ENCODE assay signal across 9 mouse cellular contexts in genomic region chr9:57565741-57566221, GRCm38 (mm10). TPM values are rescaled to one million over a fixed set of nuclear protein-coding genes. Genes with fewer than 3 reads are reported as not detected.
A peak's percentile ranks its signal among the peaks of the same experiment; 100 is the strongest.
DNase-seq lines count a peak whose midpoint lies in the region; ATAC-seq lines count a peak whose summit lies in the region.
"Had no signal": no experiment of that assay in that cellular context is flagged by ENCODE, and none has a peak within 500 bp of the region (broad histone marks: within the 10 kb centered on the region; RNA-seq: fewer than 3 reads in every experiment).

No protein-coding gene starts in this region.

- peaks cover 11% of the 10 kb centered on the region for H3K4me1 ChIP-seq in forebrain, embryonic 14.5 days (ENCODE audit: control insufficient read depth, insufficient read depth, low read length)
- peaks cover 41% of the 10 kb centered on the region for H3K4me1 ChIP-seq in hindbrain, embryonic 15.5 days (replicated peaks)
- peaks cover 19% of the 10 kb centered on the region for H3K4me1 ChIP-seq in neural tube, embryonic 12.5 days

- peaks cover 19% of the 10 kb centered on the region for H3K36me3 ChIP-seq in forebrain, embryonic 14.5 days (ENCODE audit: control insufficient read depth, insufficient read depth, low read length)
- H3K36me3 ChIP-seq in hindbrain, embryonic 15.5 days: peaks cover 19% of the 10 kb centered on the region
- H3K36me3 ChIP-seq in neural tube, embryonic 12.5 days: peaks cover 21% of the 10 kb centered on the region

- H3K4me2 ChIP-seq in forebrain, embryonic 14.5 days (ENCODE audit: low read length): no peak overlapping the region
- H3K4me2 ChIP-seq in hindbrain, embryonic 15.5 days: no peak overlapping the region
- peak overlapping the region; percentile 16; the same call in 1 of the 2 replicates for H3K4me2 ChIP-seq in neural tube, embryonic 12.5 days (replicated peaks)
- H3K4me2 ChIP-seq: embryonic facial prominence, embryonic 12.5 days had no signal

- H3K9me3 ChIP-seq in forebrain, embryonic 14.5 days (replicated peaks; ENCODE audit: control insufficient read depth, low read length): no peaks in the 10 kb centered on the region
- H3K9me3 ChIP-seq in hindbrain, embryonic 15.5 days: no peaks in the 10 kb centered on the region
- H3K9me3 ChIP-seq in neural tube, embryonic 12.5 days: no peaks in the 10 kb centered on the region
- H3K9me3 ChIP-seq: embryonic facial prominence, embryonic 12.5 days had no signal

- 45% methylated on average over 10 of the region's 10 CpGs for WGBS in forebrain, embryonic 14.5 days
- 46% methylated on average over 10 of the region's 10 CpGs for WGBS in hindbrain, embryonic 15.5 days
- WGBS in neural tube, embryonic 12.5 days: 61% methylated on average over 10 of the region's 10 CpGs

- H3K27me3 ChIP-seq in forebrain, embryonic 14.5 days (replicated peaks; ENCODE audit: control insufficient read depth, insufficient read depth, low read length): no peaks in the 10 kb centered on the region
- H3K27me3 ChIP-seq in hindbrain, embryonic 15.5 days: no peaks in the 10 kb centered on the region
- no peaks in the 10 kb centered on the region for H3K27me3 ChIP-seq in neural tube, embryonic 12.5 days (replicated peaks)
- H3K27me3 ChIP-seq: embryonic facial prominence, embryonic 12.5 days had no signal

- no peak for ATAC-seq in forebrain, embryonic 14.5 days
- ATAC-seq in hindbrain, embryonic 15.5 days (ENCODE audit: low FRiP score, low read depth): peak; percentile 32; the same call in 1 of the 2 replicates
- no peak for ATAC-seq in neural tube, embryonic 12.5 days (ENCODE audit: low FRiP score, low read depth)

- H3K27ac ChIP-seq in forebrain, embryonic 14.5 days (ENCODE audit: low read depth, low read length): peak overlapping the region; percentile 44
- H3K27ac ChIP-seq in hindbrain, embryonic 15.5 days (replicated peaks): peak overlapping the region; percentile 43
- H3K27ac ChIP-seq in neural tube, embryonic 12.5 days: no peak overlapping the region
- H3K27ac ChIP-seq: embryonic facial prominence, embryonic 12.5 days had no signal

- peak; percentile 41 for DNase-seq in gastrocnemius, postnatal 10 days
- no peak for DNase-seq in gastrocnemius, adult 18-20 months (ENCODE audit: low spot score)
- peak; percentile 61 for DNase-seq in forebrain, embryonic 14.5 days (ENCODE audit: low spot score)
- DNase-seq in left cerebral cortex, postnatal 10 days (ENCODE audit: extremely low spot score in 1 of 2, low spot score in 2 of 2): peak; percentile 76 to 81
- no peak for DNase-seq in spleen, adult 18-20 months
- DNase-seq in cerebellum, postnatal 25 days: no peak

- intact Hi-C loops in left cerebral cortex, postnatal 10 days (cut with DNase I): no loop called here

- no peak overlapping the region for H3K4me3 ChIP-seq in forebrain, embryonic 14.5 days (ENCODE audit: low read depth, low read length)
- H3K4me3 ChIP-seq in hindbrain, embryonic 15.5 days: no peak overlapping the region
- no peak overlapping the region for H3K4me3 ChIP-seq in neural tube, embryonic 12.5 days
- H3K4me3 ChIP-seq: embryonic facial prominence, embryonic 12.5 days had no signal

- H3K9ac ChIP-seq in forebrain, embryonic 14.5 days (ENCODE audit: low read length): no peak overlapping the region
- H3K9ac ChIP-seq in hindbrain, embryonic 15.5 days: no peak overlapping the region
- 0 out of 2 replicates have a peak overlapping the region, but pooled peaks have one; percentile 13 for H3K9ac ChIP-seq in neural tube, embryonic 12.5 days
- H3K9ac ChIP-seq: embryonic facial prominence, embryonic 12.5 days had no signal

RNA-seq across cellular contexts. Expression of gene Scamp2, which starts 5.0 kb away (rescaled TPM):
- total RNA-seq in gastrocnemius, postnatal 10 days (2021): 10 to 100 TPM; 52.5 to 56.3 TPM
- total RNA-seq in gastrocnemius, adult 18-20 months (2021): 10 to 100 TPM; 41.8 to 43.1 TPM
- polyA plus RNA-seq in forebrain, embryonic 14.5 days (2014; fragmentation: Nextera tagmentation; extraction: Ambion mirVana): 55.5 and 56.4 TPM in 2 replicates
- 48.6 and 48.9 TPM in 2 replicates for polyA plus RNA-seq in hindbrain, embryonic 15.5 days (2015; fragmentation: Nextera tagmentation; extraction: Ambion mirVana)
- total RNA-seq in left cerebral cortex, postnatal 10 days (2021): 10 to 100 TPM; 25.7 to 29.9 TPM
- 56.2 and 62.3 TPM in 2 replicates for polyA plus RNA-seq in neural tube, embryonic 12.5 days (2016; fragmentation: Nextera tagmentation; extraction: Ambion mirVana)

RNA-seq across cellular contexts. Expression of gene Mpi, which starts 13.2 kb away (rescaled TPM):
- 10 to 100 TPM; 87.2 to 96.9 TPM for total RNA-seq in gastrocnemius, postnatal 10 days (2021)
- total RNA-seq in gastrocnemius, adult 18-20 months (2021): 10 to 100 TPM; 75.0 to 76.2 TPM
- 46.1 and 47.5 TPM in 2 replicates for polyA plus RNA-seq in forebrain, embryonic 14.5 days (2014; fragmentation: Nextera tagmentation; extraction: Ambion mirVana)
- 74.7 and 75.9 TPM in 2 replicates for polyA plus RNA-seq in hindbrain, embryonic 15.5 days (2015; fragmentation: Nextera tagmentation; extraction: Ambion mirVana)
- total RNA-seq in left cerebral cortex, postnatal 10 days (2021): 10 to 100 TPM; 79.5 to 81.1 TPM
- polyA plus RNA-seq in neural tube, embryonic 12.5 days (2016; fragmentation: Nextera tagmentation; extraction: Ambion mirVana): 68.0 and 68.2 TPM in 2 replicates

RNA-seq across cellular contexts. Expression of gene Ulk3, which starts 23.5 kb away (rescaled TPM):
- 10 to 100 TPM in 1 of 2 experiments, 1 to 10 TPM in 1; 7.6 to 12.2 TPM for total RNA-seq in gastrocnemius, postnatal 10 days (2021)
- total RNA-seq in gastrocnemius, adult 18-20 months (2021): 1 to 10 TPM; 3.3 to 3.8 TPM
- 5.2 and 10.8 TPM in 2 replicates for polyA plus RNA-seq in forebrain, embryonic 14.5 days (2014; fragmentation: Nextera tagmentation; extraction: Ambion mirVana)
- polyA plus RNA-seq in hindbrain, embryonic 15.5 days (2015; fragmentation: Nextera tagmentation; extraction: Ambion mirVana): 30.9 and 34.6 TPM in 2 replicates
- 10 to 100 TPM; 33.5 to 38.8 TPM for total RNA-seq in left cerebral cortex, postnatal 10 days (2021)
- 20.7 and 22.9 TPM in 2 replicates for polyA plus RNA-seq in neural tube, embryonic 12.5 days (2016; fragmentation: Nextera tagmentation; extraction: Ambion mirVana)

RNA-seq across cellular contexts. Expression of gene Fam219b, which starts 28.5 kb away (rescaled TPM):
- total RNA-seq in gastrocnemius, postnatal 10 days (2021): 1 to 10 TPM; 9.1 to 9.2 TPM
- total RNA-seq in gastrocnemius, adult 18-20 months (2021): 1 to 10 TPM; 5.6 to 6.3 TPM
- polyA plus RNA-seq in forebrain, embryonic 14.5 days (2014; fragmentation: Nextera tagmentation; extraction: Ambion mirVana): 20.4 and 23.6 TPM in 2 replicates
- 25.0 TPM in 2 replicates for polyA plus RNA-seq in hindbrain, embryonic 15.5 days (2015; fragmentation: Nextera tagmentation; extraction: Ambion mirVana)
- 10 to 100 TPM; 21.5 to 24.7 TPM for total RNA-seq in left cerebral cortex, postnatal 10 days (2021)
- 19.6 and 20.2 TPM in 2 replicates for polyA plus RNA-seq in neural tube, embryonic 12.5 days (2016; fragmentation: Nextera tagmentation; extraction: Ambion mirVana)

RNA-seq across cellular contexts. Expression of gene Cplx3, which starts 40.3 kb away (rescaled TPM):
- total RNA-seq in gastrocnemius, postnatal 10 days (2021): not detected
- not detected for total RNA-seq in gastrocnemius, adult 18-20 months (2021)
- 0.34 and 0.36 TPM in 2 replicates for polyA plus RNA-seq in forebrain, embryonic 14.5 days (2014; fragmentation: Nextera tagmentation; extraction: Ambion mirVana)
- polyA plus RNA-seq in hindbrain, embryonic 15.5 days (2015; fragmentation: Nextera tagmentation; extraction: Ambion mirVana): 0.19 and 1.3 TPM in 2 replicates
- 10 to 100 TPM; 15.6 to 17.8 TPM for total RNA-seq in left cerebral cortex, postnatal 10 days (2021)
- polyA plus RNA-seq in neural tube, embryonic 12.5 days (2016; fragmentation: Nextera tagmentation; extraction: Ambion mirVana): not detected in 2 replicates

Comparison
In these comparisons a context has a peak if more than half of its experiments do, and no peak if none do; other contexts are left out.
1. DNase-seq: peak in gastrocnemius, postnatal 10 days (single experiment), forebrain, embryonic 14.5 days (single experiment) and left cerebral cortex, postnatal 10 days (2 of 2); none in gastrocnemius, adult 18-20 months (single experiment), spleen, adult 18-20 months (0 of 2) and cerebellum, postnatal 25 days (0 of 2).